Mouse (Mus musculus): Measurements from ENCODE around the gene Cdc42bpa.

Gene Cdc42bpa

GRCm38 (mm10) chr1:180194048-180194447 is 233.8 kb downstream of the Cdc42bpa start:
- DNase-seq: no peak

GRCm38 (mm10) chr1:180194781-180195471 is 234.7 kb downstream of the Cdc42bpa start:
- peak; percentile 56 for DNase-seq

- DNase-seq: peak; percentile 99
Measured at GRCm38 (mm10) chr1:180195703-180196381, 235.6 kb downstream of the Cdc42bpa start.

- no peak for DNase-seq
Measured at GRCm38 (mm10) chr1:180196508-180196907, 236.2 kb downstream of the Cdc42bpa start.

- no peak for DNase-seq
Measured at GRCm38 (mm10) chr1:180197956-180198355, 237.7 kb downstream of the Cdc42bpa start.

- no peak for DNase-seq
Measured at GRCm38 (mm10) chr1:180198959-180199714, 238.9 kb downstream of the Cdc42bpa start, which contains the start of gene Coq8a. Gene Coq8a (minus strand): TSS chr1:180199602.

GRCm38 (mm10) chr1:180199715-180200050 is 239.4 kb downstream of the Cdc42bpa start:
- no peak for DNase-seq

- DNase-seq: no peak
Measured at GRCm38 (mm10) chr1:180200722-180201121, 240.4 kb downstream of the Cdc42bpa start.

GRCm38 (mm10) chr1:180208370-180208769 is 248.1 kb downstream of the Cdc42bpa start:
- DNase-seq: no peak

- no peak for DNase-seq
Measured at GRCm38 (mm10) chr1:180210031-180210432, 249.8 kb downstream of the Cdc42bpa start.

GRCm38 (mm10) chr1:180210781-180211271 is 250.6 kb downstream of the Cdc42bpa start:
- no peak for DNase-seq

- no peak for DNase-seq
Measured at GRCm38 (mm10) chr1:180212911-180213310, 252.6 kb downstream of the Cdc42bpa start.

GRCm38 (mm10) chr1:180215044-180215443 is 254.8 kb downstream of the Cdc42bpa start:
- DNase-seq: peak; percentile 81
